Mouse (Mus musculus) stomach, postnatal 0 days (tissue): ENCODE measurements around the gene C530008M17Rik.

Source experiments
- CTCF ChIP-seq: IDR thresholded peaks from 2 replicates; pipeline ENCODE4 v1.5.1; 2016; ENCODE audit warnings: antibody characterized with exemption, low read depth, mild to moderate bottlenecking, moderate library complexity
- EP300 ChIP-seq: optimal IDR thresholded peaks from 2 replicates; pipeline ENCODE3; 2016; ENCODE audit warnings: antibody characterized with exemption

- TF ChIP-seq CTCF (no peak), EP300 (no peak)
Measured at GRCm38 (mm10) chr5:76627770-76628169, 28.5 kb upstream of the C530008M17Rik start.
